Mouse (Mus musculus) stomach, postnatal 0 days (tissue): ENCODE measurements around the gene Tctn1. TPM values are rescaled to one million over a fixed set of nuclear protein-coding genes. Genes with fewer than 3 reads are reported as not detected.

Experiments
- ATAC-seq: fragments of 200-750 bp; cut with Nextera tagmentation; 2 replicates; pipeline ENCODE4 v1.8.0; 2017; ENCODE audit not compliant: low FRiP score, low TSS enrichment
- DNase-seq: peaks from one replicate; pipeline ENCODE4 v3.0.0-alpha.2; 2016; ENCODE audit warnings: low spot score
- H3K27ac ChIP-seq: fragments of 300-500 bp; sonication (generic); replicated peaks from 2 replicates; pipeline ENCODE4 v1.5.1; 2014; ENCODE audit warnings: mild to moderate bottlenecking, control low read depth
- H3K27me3 ChIP-seq: fragments of 300-500 bp; sonication (generic); 2 replicates; pipeline ENCODE4 v1.6.1; 2014; ENCODE audit warnings: low read length; ENCODE audit not compliant: control insufficient read depth, insufficient read depth
- H3K36me3 ChIP-seq: fragments of 300-500 bp; sonication (generic); 2 replicates; pipeline ENCODE4 v1.6.1; 2014; ENCODE audit warnings: low read length, mixed read lengths; ENCODE audit not compliant: control insufficient read depth, insufficient read depth
- H3K4me1 ChIP-seq: fragments of 300-500 bp; sonication (generic); replicated peaks from 2 replicates; pipeline ENCODE4 v1.6.1; 2014; ENCODE audit warnings: antibody characterized with exemption; ENCODE audit not compliant: control insufficient read depth, insufficient read depth
- H3K4me2 ChIP-seq: fragments of 300-500 bp; sonication (generic); replicated peaks from 2 replicates; pipeline ENCODE4 v1.6.1; 2014; ENCODE audit warnings: low read depth, mild to moderate bottlenecking, control low read depth, moderate library complexity
- H3K4me3 ChIP-seq: fragments of 300-500 bp; sonication (generic); 2 replicates; pipeline ENCODE4 v1.5.1; 2014; ENCODE audit warnings: low read depth, low read length, control low read depth
- H3K9ac ChIP-seq: fragments of 300-500 bp; sonication (generic); 2 replicates; pipeline ENCODE4 v1.6.1; 2014; ENCODE audit warnings: mild to moderate bottlenecking, low read length, control low read depth, mixed read lengths
- H3K9me3 ChIP-seq: fragments of 300-500 bp; sonication (generic); 2 replicates; pipeline ENCODE4 v1.6.1; 2016; ENCODE audit warnings: low read length; ENCODE audit not compliant: control insufficient read depth
- CTCF ChIP-seq: IDR thresholded peaks from 2 replicates; pipeline ENCODE4 v1.5.1; 2016; ENCODE audit warnings: antibody characterized with exemption, low read depth, mild to moderate bottlenecking, moderate library complexity
- EP300 ChIP-seq: optimal IDR thresholded peaks from 2 replicates; pipeline ENCODE3; 2016; ENCODE audit warnings: antibody characterized with exemption
- WGBS: fragments of 180-500 bp; shearing (Covaris S2); extraction: QIAGEN DNeasy Blood & Tissue Kit; methylation state at CpG from one replicate; pipeline ENCODE4 v1.1.7; 2014; 5-methylcytosine and 5-hydroxymethylcytosine counted together
- polyA plus RNA-seq: library from polyadenylated mRNA; unstranded; fragments of >200 nt; fragmentation: Nextera tagmentation; extraction: Ambion mirVana; gene quantifications from 2 replicates; pipeline ENCODE4 v1.2.1, GENCODE M21; 2015

Gene Tctn1
- polyA plus RNA-seq, 1 experiment from 2014 or later = 2.3 TPM

DNA sequence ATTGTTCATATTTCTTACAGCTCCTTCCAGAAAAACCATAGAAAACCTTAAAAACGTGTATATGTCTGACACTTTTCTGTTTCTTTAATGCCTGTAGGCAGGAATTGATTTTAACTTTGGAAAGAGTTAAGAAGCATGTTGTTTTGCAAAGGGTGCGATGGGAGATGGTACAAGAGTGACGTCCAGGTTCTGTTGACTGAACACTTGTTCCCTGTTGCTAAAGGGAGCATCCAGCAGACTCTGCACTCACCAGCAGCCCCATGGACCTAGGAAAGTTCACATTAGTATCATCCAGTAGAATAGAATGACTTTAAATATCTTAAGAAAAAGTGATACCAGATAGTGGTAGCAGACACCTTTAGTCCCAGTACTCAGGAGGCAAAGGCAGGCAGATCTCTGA, 42.3 kb upstream of the Tctn1 start:
- H3K27ac ChIP-seq = no peak overlapping the region
- WGBS = 83% methylated on average over 3 of the region's 3 CpGs
- TF ChIP-seq CTCF (no peak), EP300 (no peak)
- H3K36me3 ChIP-seq = peaks cover 9% of the 10 kb centered on the region; the same call in 1 of the 2 replicates
- no peak overlapping the region for H3K4me3 ChIP-seq
- H3K9me3 ChIP-seq = no peaks in the 10 kb centered on the region
- DNase-seq (no peak), ATAC-seq (no peak)
- H3K4me2 ChIP-seq = no peak overlapping the region
- H3K9ac ChIP-seq = no peak overlapping the region
- no peaks in the 10 kb centered on the region for H3K27me3 ChIP-seq
- peaks cover 6% of the 10 kb centered on the region; the same call in 1 of the 2 replicates for H3K4me1 ChIP-seq

DNA sequence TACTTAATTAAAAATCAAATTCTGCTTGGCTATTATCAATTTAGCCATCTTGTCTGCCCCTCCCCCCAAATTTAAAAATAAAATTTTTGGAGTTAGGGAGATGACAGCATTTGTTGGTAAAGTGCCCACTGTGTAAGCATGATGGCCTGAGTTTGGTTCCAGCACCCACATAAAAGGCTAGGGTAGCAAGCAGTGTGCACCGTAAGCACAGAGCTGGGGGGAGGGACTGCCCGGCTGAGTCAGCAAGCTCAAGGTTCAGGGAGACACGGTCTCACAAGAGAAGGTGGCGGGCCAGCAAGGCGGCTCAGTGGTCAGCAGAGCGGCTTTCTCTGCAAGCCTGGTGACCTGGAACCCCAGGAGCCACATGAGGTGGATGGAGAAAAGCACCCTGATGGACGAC, 41.2 kb upstream of the Tctn1 start:
- Histone ChIP-seq H3K4me3 (no peak overlapping the region), H3K9me3 (no peaks in the 10 kb centered on the region), H3K9ac (no peak overlapping the region), H3K36me3 (peaks cover 9% of the 10 kb centered on the region; the same call in 1 of the 2 replicates), H3K4me1 (peaks cover 6% of the 10 kb centered on the region; the same call in 1 of the 2 replicates), H3K4me2 (no peak overlapping the region), H3K27ac (no peak overlapping the region), H3K27me3 (no peaks in the 10 kb centered on the region)
- DNase-seq = no peak
- TF ChIP-seq EP300 (no peak), CTCF (no peak)
- ATAC-seq = no peak
- WGBS = 85% methylated on average over 7 of the region's 7 CpGs

DNA sequence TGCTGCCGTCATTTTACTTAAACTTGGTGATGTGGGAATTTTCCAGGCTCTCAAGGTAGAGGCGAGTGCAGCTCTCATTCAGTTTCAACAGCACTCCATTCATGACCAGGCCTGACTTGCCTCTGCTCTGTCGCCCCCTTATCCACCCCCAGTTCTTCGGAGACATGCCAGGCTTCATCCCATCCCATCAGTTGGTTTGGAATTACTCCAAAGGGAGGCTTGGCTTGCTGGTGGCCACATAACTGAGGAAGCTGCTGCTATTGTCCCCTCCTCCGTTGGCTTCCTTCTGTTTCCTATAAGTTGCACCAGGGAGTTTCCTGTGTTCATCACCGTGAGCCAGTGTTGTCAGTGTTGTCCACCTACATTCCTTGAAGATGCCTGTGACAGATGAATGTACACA, 40.3 kb upstream of the Tctn1 start:
- H3K4me2 ChIP-seq = no peak overlapping the region
- peaks cover 9% of the 10 kb centered on the region; the same call in 1 of the 2 replicates for H3K36me3 ChIP-seq
- H3K9ac ChIP-seq = 0 out of 2 replicates have a peak overlapping the region, but pooled peaks have one; percentile 23
- no peaks in the 10 kb centered on the region for H3K9me3 ChIP-seq
- H3K4me1 ChIP-seq = peaks cover 8% of the 10 kb centered on the region; the same call in 1 of the 2 replicates
- H3K27ac ChIP-seq = peak overlapping the region; percentile 40
- WGBS = 52% methylated on average over 6 of the region's 6 CpGs
- TF ChIP-seq EP300 (no peak), CTCF (no peak)
- no peak overlapping the region for H3K4me3 ChIP-seq
- DNase-seq = no peak
- ATAC-seq = no peak
- H3K27me3 ChIP-seq = no peaks in the 10 kb centered on the region

DNA sequence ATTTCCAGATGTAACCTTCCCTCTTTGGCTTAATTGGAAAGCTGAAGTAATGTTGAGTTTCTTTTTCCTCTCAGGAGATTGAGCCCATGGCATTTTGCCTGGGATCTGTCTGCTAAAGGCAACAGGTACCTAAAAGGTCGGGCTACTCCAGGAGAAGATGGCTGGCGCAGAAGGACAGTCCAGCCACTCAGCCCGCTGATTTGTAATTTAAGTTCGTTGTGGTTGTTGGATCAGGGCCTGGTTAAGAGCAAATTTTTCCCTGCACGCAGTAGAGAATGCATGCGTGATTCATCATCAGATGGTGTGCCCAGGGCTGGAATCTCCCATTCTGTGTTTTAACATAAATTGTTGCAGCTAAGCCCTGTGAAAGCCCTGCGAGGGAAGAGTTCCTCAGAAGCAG, 39.7 kb upstream of the Tctn1 start:
- DNase-seq (no peak), ATAC-seq (no peak)
- no peaks in the 10 kb centered on the region for H3K27me3 ChIP-seq
- 0 out of 2 replicates have a peak overlapping the region, but pooled peaks have one; percentile 23 for H3K9ac ChIP-seq
- no peak overlapping the region for H3K4me2 ChIP-seq
- 42% methylated on average over 7 of the region's 7 CpGs for WGBS
- peak overlapping the region; percentile 69 for H3K27ac ChIP-seq
- no peaks in the 10 kb centered on the region for H3K9me3 ChIP-seq
- H3K36me3 ChIP-seq = peaks cover 9% of the 10 kb centered on the region; the same call in 1 of the 2 replicates
- TF ChIP-seq EP300 = no peak
- TF ChIP-seq CTCF = no peak
- H3K4me1 ChIP-seq = peaks cover 8% of the 10 kb centered on the region; the same call in 1 of the 2 replicates
- H3K4me3 ChIP-seq = no peak overlapping the region

DNA sequence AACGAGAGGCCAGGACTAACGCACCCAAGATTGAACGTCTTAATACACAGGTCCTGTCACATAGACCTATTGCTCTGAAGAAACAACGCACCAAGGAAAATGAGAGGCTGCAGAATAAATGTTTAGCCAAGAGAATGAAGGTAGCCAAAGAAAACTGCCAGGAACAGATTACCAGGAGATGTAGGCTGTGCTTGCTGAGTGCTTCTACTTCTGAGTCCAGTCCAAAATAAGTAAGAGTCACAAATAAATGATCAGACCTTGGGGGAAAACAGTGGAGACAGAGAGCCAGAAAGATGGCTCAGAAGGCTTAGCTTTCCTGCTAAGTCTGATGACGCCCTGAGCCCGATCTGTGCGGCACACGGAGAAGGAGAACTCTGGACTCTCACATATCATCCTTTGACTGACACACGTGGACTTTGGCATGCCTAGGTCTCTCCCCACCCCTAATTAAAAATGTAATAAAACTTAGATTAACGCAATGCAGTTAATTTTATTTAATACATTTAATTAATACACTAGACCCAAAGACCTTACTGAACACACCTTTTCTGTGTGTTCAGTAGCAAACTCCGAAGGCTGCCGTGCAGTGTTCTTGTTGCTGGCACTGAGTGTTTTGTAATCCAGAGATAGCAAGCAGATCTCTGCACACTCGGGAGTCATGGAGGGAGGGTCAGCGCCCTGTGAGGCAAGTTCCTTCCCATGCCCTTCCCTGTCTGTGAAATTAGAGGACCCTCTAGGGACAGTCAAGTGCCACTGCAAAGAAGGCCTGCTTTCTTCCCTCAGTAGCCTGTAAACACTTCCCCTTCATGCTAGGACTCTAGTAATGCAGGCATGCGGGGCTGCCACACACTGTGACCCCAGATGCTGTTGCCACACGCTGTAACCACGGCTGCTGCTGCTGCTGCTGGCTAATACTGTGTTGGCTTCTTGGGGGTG, 38.8 kb upstream of the Tctn1 start:
- Histone ChIP-seq H3K4me3 (no peak overlapping the region), H3K27ac (peak overlapping the region; percentile 69), H3K36me3 (peaks cover under 1% of the 10 kb centered on the region; the same call in 1 of the 2 replicates), H3K4me2 (no peak overlapping the region), H3K9me3 (no peaks in the 10 kb centered on the region), H3K27me3 (no peaks in the 10 kb centered on the region), H3K9ac (no peak overlapping the region), H3K4me1 (peaks cover 8% of the 10 kb centered on the region; the same call in 1 of the 2 replicates)
- TF ChIP-seq CTCF = peak; percentile 55
- no peak for TF ChIP-seq EP300
- DNase-seq (no peak), ATAC-seq (0 out of 2 replicates have a peak, but pooled peaks have one; percentile 35)
- WGBS = 48% methylated on average over 17 of the region's 17 CpGs
